Mouse (Mus musculus) MEL (cell line): ENCODE data around the gene Gm21060. TPM values are rescaled to one million over a fixed set of nuclear protein-coding genes. Genes with fewer than 3 reads are reported as not detected.

ENCODE experiments used
- DNase-seq: peaks from one replicate; pipeline ENCODE4 v3.0.0; 2011; ENCODE audit warnings: low read depth, low spot score
- H3K27ac ChIP-seq: 2 replicates; pipeline ENCODE4 v1.5.1; 2012; ENCODE audit warnings: low read depth, mild to moderate bottlenecking, control low read depth, low read length, moderate library complexity; ENCODE audit not compliant: control insufficient read depth
- H3K27me3 ChIP-seq, 2 experiments: fragments of 150-350 bp in 1 of 2; sonication (generic) in 1 of 2; 2 replicates each; pipeline ENCODE4 v1.6.1; 2012; ENCODE audit warnings: low read length in 2 of 2, mild to moderate bottlenecking in 2 of 2, improper control_type of control experiment in 1 of 2, moderate library complexity in 1 of 2; ENCODE audit not compliant: insufficient read depth in 2 of 2, control insufficient read depth in 1 of 2
- H3K36me3 ChIP-seq, 2 experiments: 2 replicates each; pipeline ENCODE4 v1.6.1; 2012 to 2014; ENCODE audit warnings: low read length in 2 of 2, improper control_type of control experiment in 1 of 2, inconsistent platforms in 1 of 2, mild to moderate bottlenecking in 1 of 2; ENCODE audit not compliant: insufficient read depth in 2 of 2, control insufficient read depth in 1 of 2
- H3K4me1 ChIP-seq, 2 experiments: fragments of 150-350 bp in 1 of 2; sonication (generic) in 1 of 2; 2 replicates each; pipeline ENCODE4 v1.6.1; 2012; ENCODE audit warnings: low read length in 2 of 2, improper control_type of control experiment in 1 of 2, mild to moderate bottlenecking in 1 of 2; ENCODE audit not compliant: insufficient read depth in 2 of 2, control insufficient read depth in 1 of 2
- H3K4me3 ChIP-seq, 2 experiments: fragments of 150-350 bp in 1 of 2; sonication (generic) in 1 of 2; 2 replicates each; pipeline ENCODE4 v1.5.1; 2012; ENCODE audit warnings: low read depth in 2 of 2, low read length in 2 of 2, mild to moderate bottlenecking in 2 of 2, moderate library complexity in 2 of 2, control low read depth in 1 of 2, improper control_type of control experiment in 1 of 2; ENCODE audit not compliant: control insufficient read depth in 1 of 2, insufficient read depth in 1 of 2
- H3K79me2 ChIP-seq: 2 replicates; pipeline ENCODE4 v1.6.1; 2012; ENCODE audit warnings: mild to moderate bottlenecking, low read length, moderate library complexity; ENCODE audit not compliant: control insufficient read depth, poor library complexity, insufficient read depth
- H3K9ac ChIP-seq: 2 replicates; pipeline ENCODE4 v1.6.1; 2012; ENCODE audit warnings: low read depth, mild to moderate bottlenecking, control low read depth, low read length, moderate library complexity; ENCODE audit not compliant: control insufficient read depth, poor library complexity, severe bottlenecking
- H3K9me3 ChIP-seq: fragments of 150-350 bp; sonication (generic); replicated peaks from 2 replicates; pipeline ENCODE4 v1.6.1; 2012; ENCODE audit warnings: mild to moderate bottlenecking, low read length, improper control_type of control experiment, moderate library complexity; ENCODE audit not compliant: insufficient read depth
- BHLHE40 ChIP-seq: IDR thresholded peaks from 2 replicates; pipeline ENCODE4 v1.6.1; 2012; ENCODE audit warnings: low read depth, mild to moderate bottlenecking, inconsistent platforms, low read length, improper control_type of control experiment, borderline replicate concordance
- CHD1 ChIP-seq: IDR thresholded peaks from 2 replicates; pipeline ENCODE4 v1.6.1; 2012; ENCODE audit warnings: low read depth, mild to moderate bottlenecking, inconsistent platforms, low read length, improper control_type of control experiment
- E2F4 ChIP-seq: IDR thresholded peaks from 2 replicates; pipeline ENCODE4 v1.6.1; 2011; ENCODE audit warnings: low read depth, low read length, improper control_type of control experiment, borderline replicate concordance
- ELF1 ChIP-seq: IDR thresholded peaks from 2 replicates; pipeline ENCODE4 v1.6.1; 2014; ENCODE audit warnings: low read depth, mild to moderate bottlenecking, inconsistent platforms, low read length, improper control_type of control experiment, moderate library complexity
- ETS1 ChIP-seq: IDR thresholded peaks from 2 replicates; pipeline ENCODE4 v1.6.1; 2012; ENCODE audit warnings: low read depth, mild to moderate bottlenecking, inconsistent platforms, low read length, improper control_type of control experiment, moderate library complexity
- GABPA ChIP-seq: IDR thresholded peaks from 2 replicates; pipeline ENCODE4 v1.6.1; 2012; ENCODE audit warnings: low read depth, mild to moderate bottlenecking, inconsistent platforms, low read length, improper control_type of control experiment, moderate library complexity
- JUND ChIP-seq: IDR thresholded peaks from 2 replicates; pipeline ENCODE4 v1.6.1; 2011; ENCODE audit warnings: low read depth, mild to moderate bottlenecking, improper control_type of control experiment, low read length
- KAT2A ChIP-seq: conservative IDR thresholded peaks from 2 replicates; pipeline ENCODE4 v1.6.1; 2012; ENCODE audit warnings: low read depth, low read length, improper control_type of control experiment, inconsistent platforms
- MAFK ChIP-seq: IDR thresholded peaks from 2 replicates; pipeline ENCODE4 v1.6.1; 2011; ENCODE audit warnings: low read depth, mild to moderate bottlenecking, low read length, improper control_type of control experiment, borderline replicate concordance
- MEF2A ChIP-seq: IDR thresholded peaks from 2 replicates; pipeline ENCODE4 v1.6.1; 2014; ENCODE audit warnings: low read depth, mild to moderate bottlenecking, inconsistent platforms, low read length, improper control_type of control experiment; ENCODE audit not compliant: poor library complexity, insufficient replicate concordance, severe bottlenecking; ENCODE audit errors: extremely low read depth
- MYB ChIP-seq: IDR thresholded peaks from 2 replicates; pipeline ENCODE4 v1.6.1; 2011; ENCODE audit warnings: mild to moderate bottlenecking, low read depth, low read length, improper control_type of control experiment
- NRF1 ChIP-seq: IDR thresholded peaks from 2 replicates; pipeline ENCODE4 v1.6.1; 2014; ENCODE audit warnings: low read depth, mild to moderate bottlenecking, inconsistent platforms, low read length, improper control_type of control experiment, moderate library complexity; ENCODE audit not compliant: poor library complexity, insufficient read depth, severe bottlenecking
- POLR2AphosphoS2 ChIP-seq: IDR thresholded peaks from 2 replicates; pipeline ENCODE4 v1.6.1; 2011; ENCODE audit warnings: low read length, improper control_type of control experiment
- RAD21 ChIP-seq: IDR thresholded peaks from 2 replicates; pipeline ENCODE4 v1.6.1; 2011; ENCODE audit warnings: mild to moderate bottlenecking, low read depth, low read length, improper control_type of control experiment
- TAL1 ChIP-seq: IDR thresholded peaks from 2 replicates; pipeline ENCODE4 v1.6.1; 2012; ENCODE audit warnings: mild to moderate bottlenecking, inconsistent platforms, low read length, moderate library complexity, mixed read lengths
- TCF12 ChIP-seq: IDR thresholded peaks from 2 replicates; pipeline ENCODE4 v1.6.1; 2014; ENCODE audit warnings: low read depth, mild to moderate bottlenecking, inconsistent platforms, low read length, improper control_type of control experiment, moderate library complexity
- USF1 ChIP-seq: IDR thresholded peaks from 2 replicates; pipeline ENCODE4 v1.6.1; 2014; ENCODE audit warnings: low read depth, mild to moderate bottlenecking, inconsistent platforms, low read length, improper control_type of control experiment, moderate library complexity
- USF2 ChIP-seq, 2 experiments: IDR thresholded peaks; 2 replicates each; pipeline ENCODE4 v1.6.1; 2011 to 2012; ENCODE audit warnings: improper control_type of control experiment in 2 of 2, low read length in 2 of 2, borderline replicate concordance in 1 of 2, inconsistent platforms in 1 of 2, low read depth in 1 of 2, mild to moderate bottlenecking in 1 of 2; ENCODE audit not compliant: insufficient read depth in 1 of 2
- ZC3H11A ChIP-seq: IDR thresholded peaks from 2 replicates; pipeline ENCODE4 v1.6.1; 2012; ENCODE audit warnings: low read depth, mild to moderate bottlenecking, inconsistent platforms, low read length, improper control_type of control experiment
- ZMIZ1 ChIP-seq: IDR thresholded peaks from 2 replicates; pipeline ENCODE4 v1.6.1; 2012; ENCODE audit warnings: low read depth, mild to moderate bottlenecking, inconsistent platforms, low read length, improper control_type of control experiment, moderate library complexity
- ZNF384 ChIP-seq: IDR thresholded peaks from 2 replicates; pipeline ENCODE4 v1.6.1; 2012; ENCODE audit warnings: low read depth, mild to moderate bottlenecking, inconsistent platforms, low read length, improper control_type of control experiment
- polyA plus RNA-seq, 2 experiments: library from polyadenylated mRNA; stranded (reverse) in 1 of 2; unstranded in 1 of 2; fragments of >175 nt in 1 of 2; fragments of >200 nt in 1 of 2; gene quantifications; 2 replicates each; pipeline versions ENCODE4 v1.2.1 to v1.2.4; 2012; ENCODE audit warnings: low replicate concordance in 2 of 2, low read depth in 1 of 2; ENCODE audit not compliant: insufficient read length in 2 of 2, insufficient read depth in 1 of 2, missing spikeins in 1 of 2
- total RNA-seq: library from RNA; depleted of rRNA; stranded (reverse); fragments of 300-350 nt; gene quantifications from 2 replicates; pipeline ENCODE4 v1.2.3, GENCODE M21; 2012

Gene Gm21060
- total and polyA plus RNA-seq, 3 experiments, result not detected

- TF ChIP-seq MAFK (no peak), MEF2A (no peak), ETS1 (no peak), E2F4 (no peak), RAD21 (no peak), GABPA (no peak), ZNF384 (no peak), POLR2AphosphoS2 (no peak), ZC3H11A (no peak), ZMIZ1 (no peak), MYB (no peak), USF1 (no peak), KAT2A (no peak), ELF1 (no peak), USF2 (IDR thresholded peaks at IDR 0.05; ENCODE audit: borderline replicate concordance in 1 of 2, insufficient read depth in 1 of 2, low read depth in 1 of 2, low read length in 2 of 2) (no peak), TAL1 (no peak), NRF1 (no peak)
- no peak overlapping the region for H3K9ac ChIP-seq
- H3K79me2 ChIP-seq, result no peaks in the 10 kb centered on the region
- H3K9me3 ChIP-seq, result no peaks in the 10 kb centered on the region
- no peak for DNase-seq
- peaks cover 0 to 4% of the 10 kb centered on the region in 2 experiments; a peak in 2 of 4 replicates for H3K36me3 ChIP-seq
- H3K27ac ChIP-seq, result no peak overlapping the region
- peaks cover 6 to 8% of the 10 kb centered on the region in 2 experiments; a peak in 3 of 4 replicates for H3K4me1 ChIP-seq
- no peaks in the 10 kb centered on the region for H3K27me3 ChIP-seq
- H3K4me3 ChIP-seq, result no peak overlapping the region
Observed at GRCm38 (mm10) chr19:61261241-61261640, 35.6 kb downstream of the Gm21060 start.

GRCm38 (mm10) chr19:61257733-61258132 lies 39.1 kb downstream of the Gm21060 start:
- H3K27me3 ChIP-seq, result no peaks in the 10 kb centered on the region
- TF ChIP-seq ETS1 (no peak), BHLHE40 (no peak), CHD1 (no peak), TCF12 (no peak), JUND (no peak)
- TF ChIP-seq, all 39 proteins: peak for 0
- Histone ChIP-seq H3K79me2 (no peaks in the 10 kb centered on the region), H3K27ac (no peak overlapping the region), H3K9me3 (0 out of 2 replicates have a peak, but pooled peaks cover 1% of the 10 kb centered on the region), H3K36me3 (no peaks in the 10 kb centered on the region), H3K9ac (no peak overlapping the region), H3K4me1 (peaks cover 3 to 6% of the 10 kb centered on the region in 2 experiments; a peak in 2 of 4 replicates), H3K4me3 (no peak overlapping the region)
- DNase-seq, result no peak
